Mouse (Mus musculus) CH12.LX (cell line): ENCODE results near the gene Pkd1l3. TPM values are rescaled to one million over a fixed set of nuclear protein-coding genes. Genes with fewer than 3 reads are reported as not detected.

Experiments
- DNase-seq: peaks from one replicate; pipeline ENCODE4 v3.0.0-alpha.2; 2013; ENCODE audit errors: extremely low read depth
- H3K27ac ChIP-seq: 2 replicates; pipeline ENCODE4 v1.5.1; 2012; ENCODE audit warnings: low read depth, mild to moderate bottlenecking, control low read depth, moderate library complexity; ENCODE audit not compliant: insufficient read depth
- H3K27me3 ChIP-seq: replicated peaks from 2 replicates; pipeline ENCODE3; 2012; ENCODE audit warnings: inconsistent platforms
- H3K36me3 ChIP-seq, 2 experiments: replicated peaks in 1 of 2; 2 replicates each; pipeline versions ENCODE3 to v1.6.1; 2012; ENCODE audit warnings: inconsistent platforms in 1 of 2, low read length in 1 of 2, mild to moderate bottlenecking in 1 of 2, mixed read lengths in 1 of 2, moderate library complexity in 1 of 2; ENCODE audit not compliant: control insufficient read depth in 1 of 2, insufficient read depth in 1 of 2
- H3K4me1 ChIP-seq, 2 experiments: 2 replicates each; pipeline ENCODE4 v1.6.1; 2012; ENCODE audit warnings: inconsistent platforms in 1 of 2, moderate library complexity in 1 of 2; ENCODE audit not compliant: insufficient read depth in 2 of 2, control insufficient read depth in 1 of 2
- H3K4me2 ChIP-seq: 2 replicates; pipeline ENCODE4 v1.6.1; 2012; ENCODE audit warnings: low read depth, mild to moderate bottlenecking, control low read depth; ENCODE audit not compliant: poor library complexity, insufficient read depth, severe bottlenecking
- H3K4me3 ChIP-seq, 3 experiments: fragments of 150-350 bp in 1 of 3; sonication (generic) in 1 of 3; replicated peaks in 1 of 3; 2 replicates each; pipeline versions ENCODE3 to v1.5.1; 2011 to 2012; ENCODE audit warnings: low read depth in 2 of 3, low read length in 2 of 3, mild to moderate bottlenecking in 2 of 3, moderate library complexity in 2 of 3, control low read depth in 1 of 3, improper control_type of control experiment in 1 of 3, inconsistent platforms in 1 of 3, mixed read lengths in 1 of 3; ENCODE audit not compliant: poor library complexity in 1 of 3
- H3K79me2 ChIP-seq: replicated peaks from 2 replicates; pipeline ENCODE4 v1.6.1; 2012; ENCODE audit warnings: mild to moderate bottlenecking, moderate library complexity; ENCODE audit not compliant: control insufficient read depth, poor library complexity, insufficient read depth, severe bottlenecking; ENCODE audit errors: extremely low read depth
- H3K9ac ChIP-seq: 2 replicates; pipeline ENCODE4 v1.6.1; 2012; ENCODE audit warnings: low read depth, mild to moderate bottlenecking, control low read depth, moderate library complexity; ENCODE audit not compliant: insufficient read depth
- H3K9me3 ChIP-seq: replicated peaks from 2 replicates; pipeline ENCODE3; 2012; ENCODE audit warnings: low read length, inconsistent platforms, mixed read lengths
- BHLHE40 ChIP-seq: IDR thresholded peaks from 2 replicates; pipeline ENCODE4 v1.6.1; 2011; ENCODE audit warnings: mild to moderate bottlenecking, low read depth, low read length, improper control_type of control experiment
- CHD2 ChIP-seq: IDR thresholded peaks from 2 replicates; pipeline ENCODE4 v1.6.1; 2011; ENCODE audit warnings: low read length, improper control_type of control experiment
- CTCF ChIP-seq, 2 experiments: IDR thresholded peaks in 1 of 2; conservative IDR thresholded peaks in 1 of 2; 2 replicates each; pipeline ENCODE4 v1.5.1; 2011 to 2012; ENCODE audit warnings: low read depth in 2 of 2, low read length in 2 of 2, improper control_type of control experiment in 1 of 2, inconsistent platforms in 1 of 2, mild to moderate bottlenecking in 1 of 2, moderate library complexity in 1 of 2
- E2F4 ChIP-seq: IDR thresholded peaks from 2 replicates; pipeline ENCODE4 v1.6.1; 2011; ENCODE audit warnings: low read depth, low read length, improper control_type of control experiment; ENCODE audit not compliant: insufficient replicate concordance
- ELF1 ChIP-seq: IDR thresholded peaks from 2 replicates; pipeline ENCODE4 v1.6.1; 2014; ENCODE audit warnings: low read depth, mild to moderate bottlenecking, inconsistent platforms, low read length, improper control_type of control experiment
- ETS1 ChIP-seq: conservative IDR thresholded peaks from 2 replicates; pipeline ENCODE4 v1.6.1; 2012; ENCODE audit warnings: low read depth, mild to moderate bottlenecking, inconsistent platforms, low read length, improper control_type of control experiment, moderate library complexity
- HCFC1 ChIP-seq: IDR thresholded peaks from 2 replicates; pipeline ENCODE4 v1.6.1; 2012; ENCODE audit warnings: low read depth, mild to moderate bottlenecking, inconsistent platforms, low read length, improper control_type of control experiment
- IRF4 ChIP-seq: IDR thresholded peaks from 2 replicates; pipeline ENCODE4 v1.6.1; 2014; ENCODE audit warnings: low read depth, mild to moderate bottlenecking, inconsistent platforms, low read length, improper control_type of control experiment
- JUN ChIP-seq: IDR thresholded peaks from 2 replicates; pipeline ENCODE4 v1.6.1; 2011; ENCODE audit warnings: low read depth, mild to moderate bottlenecking, low read length, improper control_type of control experiment, moderate library complexity; ENCODE audit not compliant: insufficient read depth
- JUND ChIP-seq: conservative IDR thresholded peaks from 2 replicates; pipeline ENCODE4 v1.6.1; 2011; ENCODE audit warnings: low read depth, low read length, improper control_type of control experiment
- MAFK ChIP-seq: IDR thresholded peaks from 2 replicates; pipeline ENCODE4 v1.6.1; 2011; ENCODE audit warnings: low read length, improper control_type of control experiment; ENCODE audit not compliant: insufficient replicate concordance
- MAX ChIP-seq: IDR thresholded peaks from 2 replicates; pipeline ENCODE4 v1.6.1; 2011; ENCODE audit warnings: low read length, improper control_type of control experiment
- MAZ ChIP-seq: IDR thresholded peaks from 2 replicates; pipeline ENCODE4 v1.6.1; 2012; ENCODE audit warnings: low read depth, mild to moderate bottlenecking, inconsistent platforms, low read length, improper control_type of control experiment, moderate library complexity
- MEF2A ChIP-seq: IDR thresholded peaks from 2 replicates; pipeline ENCODE4 v1.6.1; 2014; ENCODE audit warnings: low read depth, mild to moderate bottlenecking, inconsistent platforms, low read length, improper control_type of control experiment, borderline replicate concordance
- MXI1 ChIP-seq: IDR thresholded peaks from 2 replicates; pipeline ENCODE4 v1.6.1; 2011; ENCODE audit warnings: mild to moderate bottlenecking, low read depth, low read length, improper control_type of control experiment
- NRF1 ChIP-seq: IDR thresholded peaks from 2 replicates; pipeline ENCODE4 v1.6.1; 2014; ENCODE audit warnings: low read depth, mild to moderate bottlenecking, inconsistent platforms, low read length, improper control_type of control experiment, moderate library complexity
- POLR2AphosphoS2 ChIP-seq: IDR thresholded peaks from 2 replicates; pipeline ENCODE4 v1.6.1; 2011; ENCODE audit warnings: low read depth, low read length, improper control_type of control experiment
- RAD21 ChIP-seq: IDR thresholded peaks from 2 replicates; pipeline ENCODE4 v1.6.1; 2011; ENCODE audit warnings: low read depth, mild to moderate bottlenecking, low read length, improper control_type of control experiment, moderate library complexity
- RCOR1 ChIP-seq: conservative IDR thresholded peaks from 2 replicates; pipeline ENCODE4 v1.6.1; 2012; ENCODE audit warnings: low read depth, mild to moderate bottlenecking, inconsistent platforms, low read length, improper control_type of control experiment
- SMC3 ChIP-seq: IDR thresholded peaks from 2 replicates; pipeline ENCODE4 v1.6.1; 2011; ENCODE audit warnings: low read depth, low read length, improper control_type of control experiment
- TBP ChIP-seq: conservative IDR thresholded peaks from 2 replicates; pipeline ENCODE4 v1.6.1; 2011; ENCODE audit warnings: low read depth, low read length, improper control_type of control experiment
- TCF12 ChIP-seq: IDR thresholded peaks from 2 replicates; pipeline ENCODE4 v1.6.1; 2014; ENCODE audit warnings: low read depth, mild to moderate bottlenecking, inconsistent platforms, low read length, improper control_type of control experiment
- UBTF ChIP-seq: IDR thresholded peaks from 2 replicates; pipeline ENCODE4 v1.6.1; 2012; ENCODE audit warnings: low read depth, mild to moderate bottlenecking, inconsistent platforms, low read length, improper control_type of control experiment, moderate library complexity
- USF1 ChIP-seq: IDR thresholded peaks from 2 replicates; pipeline ENCODE4 v1.6.1; 2014; ENCODE audit warnings: low read depth, mild to moderate bottlenecking, inconsistent platforms, low read length, improper control_type of control experiment
- ZMIZ1 ChIP-seq: IDR thresholded peaks from 2 replicates; pipeline ENCODE4 v1.6.1; 2012; ENCODE audit warnings: low read depth, mild to moderate bottlenecking, inconsistent platforms, low read length, improper control_type of control experiment
- dilution Hi-C: fragments of 300-500 bp; cut with MboI; formaldehyde crosslinking; loops from 2 replicates; pipeline ENCODE4 v1.14.3; 2020; ENCODE audit warnings: low sequenced_read_pairs; ENCODE audit not compliant: extremely low pct_unique_long_range_greater_than_20kb, extremely low pct_ligation_motif_present
- in situ Hi-C: fragments of 300-500 bp; cut with MboI; formaldehyde crosslinking; loops from 3 replicates; pipeline ENCODE4 v1.14.3; 2019; ENCODE audit warnings: low sequenced_read_pairs, low pct_ligation_motif_present, low pct_unique_long_range_greater_than_20kb, mixed read lengths
- polyA plus RNA-seq: library from polyadenylated mRNA; unstranded; fragments of >175 nt; gene quantifications from 2 replicates; pipeline ENCODE4 v1.2.1, GENCODE M21; 2012; ENCODE audit warnings: low read depth; ENCODE audit not compliant: insufficient read length
- total RNA-seq, 2 experiments: library from RNA; depleted of rRNA; stranded (reverse); fragments of 300-350 nt in 1 of 2; fragments of >200 nt in 1 of 2; gene quantifications; 2 replicates each; pipeline ENCODE4 v1.2.3; 2012 to 2014

The Pkd1l3 gene
- total and polyA plus RNA-seq, 3 experiments = 3.5 to 10.0 (median 6.0) TPM

- H3K4me2 ChIP-seq = no peak overlapping the region
- TF ChIP-seq BHLHE40 = no peak
- no peak for TF ChIP-seq HCFC1
- TF ChIP-seq JUND = no peak
- TF ChIP-seq RAD21 = peak; percentile 48
- TF ChIP-seq IRF4 = no peak
- no peak for TF ChIP-seq ELF1
- no peak for TF ChIP-seq MAX
- TF ChIP-seq UBTF = no peak
- no peak for TF ChIP-seq RCOR1
- no peak for TF ChIP-seq MXI1
- no peak for TF ChIP-seq ETS1
- TF ChIP-seq CTCF (conservative IDR thresholded peaks at IDR 0.05 in 1 of 2, IDR thresholded peaks at IDR 0.05 in 1 of 2; ENCODE audit: low read depth in 2 of 2, low read length in 2 of 2) = peak; percentile 44 to 80; a peak in 3 of 4 replicates
- TF ChIP-seq TBP = no peak
- no peak for TF ChIP-seq POLR2AphosphoS2
- no peak for TF ChIP-seq MEF2A
- no peak for TF ChIP-seq MAZ
- no peak for TF ChIP-seq MAFK
- no peak for TF ChIP-seq USF1
- TF ChIP-seq ZMIZ1 = no peak
- peak; percentile 37 for TF ChIP-seq SMC3
- no peak for TF ChIP-seq NRF1
- no peak for TF ChIP-seq TCF12
- TF ChIP-seq JUN = no peak
- no peak for TF ChIP-seq E2F4
- TF ChIP-seq CHD2 = no peak
- H3K79me2 ChIP-seq = no peaks in the 10 kb centered on the region
- no peaks in the 10 kb centered on the region for H3K27me3 ChIP-seq
- no peaks in the 10 kb centered on the region for H3K4me1 ChIP-seq
- peak; percentile 50 for DNase-seq
- H3K27ac ChIP-seq = no peak overlapping the region
- in situ Hi-C loops = no loop called here
- no peak overlapping the region for H3K4me3 ChIP-seq
- H3K9ac ChIP-seq = no peak overlapping the region
- no peaks in the 10 kb centered on the region for H3K9me3 ChIP-seq
- dilution Hi-C loops = no loop called here
- peaks cover 33 to 63% of the 10 kb centered on the region in 2 experiments for H3K36me3 ChIP-seq
These were observed 21.1 kb upstream of the Pkd1l3 start for GRCm38 (mm10) chr8:109593117-109593788.
